In genomic region chr9:93131620-93132200, GRCm38 (mm10) we compare ENCODE assay signal across 27 mouse cellular contexts.
DNase-seq lines count a peak whose midpoint lies in the region; ATAC-seq and TF ChIP-seq lines count a peak whose summit lies in the region.
"Had no signal": no experiment of that assay in that cellular context is flagged by ENCODE, and none has a peak within 500 bp of the region (broad histone marks: within the 10 kb centered on the region; RNA-seq: fewer than 3 reads in every experiment).

No protein-coding gene starts in this region.

- in situ Hi-C loops in CH12.LX (cut with MboI; ENCODE audit: low pct_ligation_motif_present, low pct_unique_long_range_greater_than_20kb, low sequenced_read_pairs): no loop called here

- TF ChIP-seq EP300 in CH12.LX (IDR thresholded peaks at IDR 0.05; ENCODE audit: low read length): peak; percentile 91

- DNase-seq in CH12.LX (ENCODE audit: extremely low read depth): peak; percentile 78
- peak; percentile 91 for DNase-seq in Muller cell, postnatal 12 days (ENCODE audit: inconsistent ontology term)
- peak; percentile 12 for DNase-seq in brain, adult 2 months (ENCODE audit: low read depth, low spot score)
- peak; percentile 2 for DNase-seq in induced T-regulatory cell, adult 2 months (ENCODE audit: low read depth)
- no peak for DNase-seq in cerebellum, adult 9-10 months
- DNase-seq in cerebellum, adult 11 months: no peak
- no peak for DNase-seq in urinary bladder, postnatal 25 days (ENCODE audit: low spot score)
- DNase-seq: adrenal gland, adult 2 months; adrenal gland, postnatal 14 days; cerebellum, adult 18-20 months; cerebellum, adult 9-11 months; cerebellum, postnatal 36 days; embryo, embryonic 11 days; gastrocnemius, adult 2 months; gastrocnemius, postnatal 14 days; heart, adult 11 months; heart, postnatal 14 days; kidney, adult 11 months; kidney, adult 8-10 months had no signal

- H3K79me2 ChIP-seq in CH12.LX (replicated peaks; ENCODE audit: control insufficient read depth, extremely low read depth, insufficient read depth, poor library complexity, severe bottlenecking): no peaks in the 10 kb centered on the region

- H3K4me2 ChIP-seq in CH12.LX (ENCODE audit: insufficient read depth, low read depth, poor library complexity, severe bottlenecking): no peak overlapping the region
- no peak overlapping the region for H3K4me2 ChIP-seq in heart, embryonic 11.5 days
- H3K4me2 ChIP-seq: embryonic facial prominence, embryonic 13.5 days; forebrain, embryonic 15.5 days; heart, embryonic 13.5 days; hindbrain, embryonic 12.5 days; hindbrain, embryonic 15.5 days; intestine, embryonic 15.5 days had no signal

- no peak for TF ChIP-seq CTCF in CH12.LX (conservative IDR thresholded peaks at IDR 0.05 in 1 of 2, IDR thresholded peaks at IDR 0.05 in 1 of 2; ENCODE audit: low read depth in 2 of 2, low read length in 2 of 2)

- peak overlapping the region; percentile 77 for H3K27ac ChIP-seq in CH12.LX (ENCODE audit: insufficient read depth, low read depth)
- H3K27ac ChIP-seq in heart, embryonic 11.5 days (ENCODE audit: low read depth, low read length): no peak overlapping the region
- H3K27ac ChIP-seq: embryonic facial prominence, embryonic 10.5 days; embryonic facial prominence, embryonic 13.5 days; forebrain, embryonic 15.5 days; gastrocnemius, adult 2 months; heart, embryonic 13.5 days; hindbrain, embryonic 12.5 days; hindbrain, embryonic 15.5 days; intestine, embryonic 15.5 days had no signal

- no peak for ATAC-seq in heart, embryonic 11.5 days (replicated peaks; ENCODE audit: insufficient number of reproducible peaks, low FRiP score, low TSS enrichment)
- ATAC-seq: forebrain, embryonic 15.5 days; intestine, embryonic 15.5 days had no signal

- H3K4me3 ChIP-seq in CH12.LX (replicated peaks in 1 of 3; ENCODE audit: low read depth in 2 of 3, low read length in 2 of 3, poor library complexity in 1 of 3): no peak overlapping the region
- no peak overlapping the region for H3K4me3 ChIP-seq in heart, embryonic 11.5 days (ENCODE audit: low read depth, low read length)
- H3K4me3 ChIP-seq: embryonic facial prominence, embryonic 10.5 days; embryonic facial prominence, embryonic 13.5 days; forebrain, embryonic 15.5 days; gastrocnemius, adult 2 months; heart, embryonic 13.5 days; hindbrain, embryonic 12.5 days; hindbrain, embryonic 15.5 days; intestine, embryonic 15.5 days had no signal

- peaks cover 0 to 19% of the 10 kb centered on the region in 2 experiments; a peak in 2 of 4 replicates for H3K4me1 ChIP-seq in CH12.LX (ENCODE audit: control insufficient read depth in 1 of 2, insufficient read depth in 2 of 2)
- H3K4me1 ChIP-seq in heart, embryonic 11.5 days (ENCODE audit: control insufficient read depth, insufficient read depth, low read length): no peaks in the 10 kb centered on the region
- H3K4me1 ChIP-seq: embryonic facial prominence, embryonic 10.5 days; embryonic facial prominence, embryonic 13.5 days; forebrain, embryonic 15.5 days; heart, embryonic 13.5 days; hindbrain, embryonic 12.5 days; hindbrain, embryonic 15.5 days; intestine, embryonic 15.5 days had no signal

- no peak; the same call in 1 of the 2 replicates for TF ChIP-seq RAD21 in CH12.LX (IDR thresholded peaks at IDR 0.05; ENCODE audit: low read depth, low read length)

- no peaks in the 10 kb centered on the region for H3K9me3 ChIP-seq in CH12.LX (replicated peaks; ENCODE audit: low read length)
- no peaks in the 10 kb centered on the region for H3K9me3 ChIP-seq in heart, embryonic 11.5 days (replicated peaks; ENCODE audit: control insufficient read depth, low read length)
- H3K9me3 ChIP-seq: embryonic facial prominence, embryonic 10.5 days; embryonic facial prominence, embryonic 13.5 days; forebrain, embryonic 15.5 days; heart, embryonic 13.5 days; hindbrain, embryonic 12.5 days; hindbrain, embryonic 15.5 days; intestine, embryonic 15.5 days had no signal

- dilution Hi-C loops in CH12.LX (cut with MboI; ENCODE audit: extremely low pct_ligation_motif_present, extremely low pct_unique_long_range_greater_than_20kb, low sequenced_read_pairs): no loop called here

- no peak overlapping the region for H3K9ac ChIP-seq in CH12.LX (ENCODE audit: insufficient read depth, low read depth)
- H3K9ac ChIP-seq in heart, embryonic 11.5 days (ENCODE audit: low read depth, low read length): no peak overlapping the region
- H3K9ac ChIP-seq: embryonic facial prominence, embryonic 13.5 days; forebrain, embryonic 15.5 days; heart, embryonic 13.5 days; hindbrain, embryonic 12.5 days; hindbrain, embryonic 15.5 days; intestine, embryonic 15.5 days had no signal

- no peaks in the 10 kb centered on the region for H3K36me3 ChIP-seq in CH12.LX (replicated peaks in 1 of 2; ENCODE audit: control insufficient read depth in 1 of 2, insufficient read depth in 1 of 2, low read length in 1 of 2)
- H3K36me3 ChIP-seq in heart, embryonic 11.5 days (ENCODE audit: control insufficient read depth, insufficient read depth, low read length): no peaks in the 10 kb centered on the region
- H3K36me3 ChIP-seq: embryonic facial prominence, embryonic 10.5 days; embryonic facial prominence, embryonic 13.5 days; forebrain, embryonic 15.5 days; heart, embryonic 13.5 days; hindbrain, embryonic 12.5 days; hindbrain, embryonic 15.5 days; intestine, embryonic 15.5 days had no signal

- no peaks in the 10 kb centered on the region for H3K27me3 ChIP-seq in CH12.LX (replicated peaks)
- H3K27me3 ChIP-seq in heart, embryonic 11.5 days (ENCODE audit: control insufficient read depth, insufficient read depth, low read length): no peaks in the 10 kb centered on the region
- H3K27me3 ChIP-seq: embryonic facial prominence, embryonic 13.5 days; forebrain, embryonic 15.5 days; heart, embryonic 13.5 days; hindbrain, embryonic 12.5 days; hindbrain, embryonic 15.5 days; intestine, embryonic 15.5 days had no signal

- TF ChIP-seq POLR2A in CH12.LX (IDR thresholded peaks at IDR 0.05; ENCODE audit: low read depth, low read length): no peak

TF ChIP-seq in CH12.LX, 34 proteins besides CTCF, POLR2A, EP300 and RAD21:
- TF ChIP-seq MYC (IDR thresholded peaks at IDR 0.05; ENCODE audit: low read depth, low read length) (no peak), JUND (conservative IDR thresholded peaks at IDR 0.05; ENCODE audit: low read depth, low read length) (peak; percentile 87), RCOR1 (conservative IDR thresholded peaks at IDR 0.05; ENCODE audit: low read depth, low read length) (0 out of 2 replicates have a peak, but pooled peaks have one; percentile 36), ZNF384 (IDR thresholded peaks at IDR 0.05; ENCODE audit: low read depth, low read length) (peak; percentile 15; the same call in 1 of the 2 replicates), IRF4 (IDR thresholded peaks at IDR 0.05; ENCODE audit: low read depth, low read length) (peak; percentile 93), CHD2 (IDR thresholded peaks at IDR 0.05; ENCODE audit: low read length) (peak; percentile 33; the same call in 1 of the 2 replicates), BHLHE40 (IDR thresholded peaks at IDR 0.05; ENCODE audit: low read depth, low read length) (peak; percentile 61), SMC3 (IDR thresholded peaks at IDR 0.05; ENCODE audit: low read depth, low read length) (0 out of 2 replicates have a peak, but pooled peaks have one; percentile 9), MAZ (IDR thresholded peaks at IDR 0.05; ENCODE audit: low read depth, low read length) (no peak), MAFK (IDR thresholded peaks at IDR 0.05; ENCODE audit: insufficient replicate concordance, low read length) (0 out of 2 replicates have a peak, but pooled peaks have one; percentile 46), POLR2AphosphoS2 (IDR thresholded peaks at IDR 0.05; ENCODE audit: low read depth, low read length) (no peak), JUN (IDR thresholded peaks at IDR 0.05; ENCODE audit: insufficient read depth, low read depth, low read length) (peak; percentile 83), ETS1 (conservative IDR thresholded peaks at IDR 0.05; ENCODE audit: low read depth, low read length) (peak; percentile 80), TCF12 (IDR thresholded peaks at IDR 0.05; ENCODE audit: low read depth, low read length) (peak; percentile 48; the same call in 1 of the 2 replicates), ZC3H11A (IDR thresholded peaks at IDR 0.05; ENCODE audit: low read depth, low read length) (no peak), USF2 (conservative IDR thresholded peaks at IDR 0.05; ENCODE audit: low read depth, low read length) (no peak), MEF2A (IDR thresholded peaks at IDR 0.05; ENCODE audit: borderline replicate concordance, low read depth, low read length) (peak; percentile 95)
TF ChIP-seq in CH12.LX: peak in this region for 12.

Comparison
In these comparisons a context has a peak if more than half of its experiments do, and no peak if none do; other contexts are left out.
1. DNase-seq: peak in CH12.LX (single experiment), Muller cell, postnatal 12 days (single experiment), brain, adult 2 months (single experiment) and induced T-regulatory cell, adult 2 months (single experiment); none in cerebellum, adult 9-10 months (single experiment), cerebellum, adult 11 months (single experiment) and urinary bladder, postnatal 25 days (single experiment).